Mouse (Mus musculus): ENCODE measurements at regions not wholly inside any gene's neighbourhood (a gene's known extent, or its start where the extent isn't known, plus 50 kb on each side); places are given as distances from the start of the nearest gene placed in this dataset.

DNA sequence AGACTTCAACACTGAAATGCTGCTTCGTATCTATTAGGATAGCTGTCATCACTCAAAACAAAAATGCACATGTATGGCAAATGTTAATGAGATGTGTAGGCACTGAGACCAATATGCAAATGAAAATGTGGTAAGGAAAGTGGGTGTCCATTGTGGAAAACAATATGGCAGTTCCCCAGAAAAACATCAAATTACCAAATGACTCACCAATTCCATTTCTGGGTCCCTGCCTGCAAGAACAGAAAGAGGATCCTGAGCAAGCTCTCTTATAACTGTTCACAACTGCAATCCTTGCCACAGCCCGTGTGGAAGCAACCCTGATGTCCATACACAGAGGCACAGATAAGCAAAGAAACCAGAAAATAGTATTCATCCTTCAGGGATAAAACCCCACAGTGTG lies 442.0 kb downstream of the Defb40 start:
- TF ChIP-seq CTCF (conservative IDR thresholded peaks at IDR 0.05), result no peak
- no peak overlapping the region for H3K4me3 ChIP-seq
- no peak overlapping the region for H3K27ac ChIP-seq
- peak in 1 of 2 experiments; percentile 52 for DNase-seq (ENCODE audit: low spot score in 2 of 2)

GRCm38 (mm10) chr8:18528120-18528519 lies 449.9 kb downstream of the Defb40 start:
- DNase-seq (ENCODE audit: low spot score in 2 of 2), result no peak
- Histone ChIP-seq H3K27ac (no peak overlapping the region), H3K4me3 (no peak overlapping the region)
- no peak for TF ChIP-seq CTCF (conservative IDR thresholded peaks at IDR 0.05)

- no peak for DNase-seq (ENCODE audit: low spot score in 2 of 2)
- Histone ChIP-seq H3K27ac (no peak overlapping the region), H3K4me3 (no peak overlapping the region)
- peak; percentile 69 for TF ChIP-seq CTCF (conservative IDR thresholded peaks at IDR 0.05)
Observed at GRCm38 (mm10) chr8:18512409-18512808, 465.6 kb downstream of the Defb40 start.

GRCm38 (mm10) chr8:18506158-18507022 lies 471.7 kb downstream of the Defb40 start:
- peak; percentile 47 to 60 for DNase-seq (ENCODE audit: low spot score in 2 of 2)
- H3K27ac ChIP-seq, result no peak overlapping the region
- H3K4me3 ChIP-seq, result no peak overlapping the region
- no peak for TF ChIP-seq CTCF (conservative IDR thresholded peaks at IDR 0.05)

GRCm38 (mm10) chr8:18490620-18491019 lies 487.4 kb downstream of the Defb40 start:
- Histone ChIP-seq H3K27ac (no peak overlapping the region), H3K4me3 (no peak overlapping the region)
- no peak for TF ChIP-seq CTCF (conservative IDR thresholded peaks at IDR 0.05)
- no peak for DNase-seq (ENCODE audit: low spot score in 2 of 2)

- DNase-seq (ENCODE audit: low spot score in 2 of 2), result no peak
- TF ChIP-seq CTCF (conservative IDR thresholded peaks at IDR 0.05), result no peak
- Histone ChIP-seq H3K27ac (no peak overlapping the region), H3K4me3 (no peak overlapping the region)
Observed at GRCm38 (mm10) chr8:18480081-18480480, 498.0 kb downstream of the Defb40 start.

DNA sequence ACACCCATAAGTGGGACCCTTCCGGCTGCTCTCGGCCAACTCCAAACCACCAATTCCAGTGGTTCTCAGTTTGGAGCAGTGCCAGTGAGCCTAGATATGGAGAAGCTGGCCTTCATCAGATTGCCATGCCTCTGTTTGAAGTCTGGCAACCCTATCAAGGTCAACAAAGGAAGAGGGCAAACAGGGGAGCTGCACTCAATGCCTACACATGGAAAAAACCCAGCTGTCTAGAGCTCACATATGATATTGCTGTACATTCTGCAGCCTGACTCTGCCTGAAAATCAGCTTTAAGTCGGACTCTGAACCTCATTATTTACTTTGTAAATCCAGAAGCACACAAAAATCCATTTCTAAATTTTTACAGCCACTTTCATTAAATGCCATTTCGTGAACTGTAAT lies 499.9 kb downstream of the Defb40 start:
- Histone ChIP-seq H3K4me3 (no peak overlapping the region), H3K27ac (no peak overlapping the region)
- no peak for TF ChIP-seq CTCF (conservative IDR thresholded peaks at IDR 0.05)
- DNase-seq (ENCODE audit: low spot score in 2 of 2), result no peak

DNA sequence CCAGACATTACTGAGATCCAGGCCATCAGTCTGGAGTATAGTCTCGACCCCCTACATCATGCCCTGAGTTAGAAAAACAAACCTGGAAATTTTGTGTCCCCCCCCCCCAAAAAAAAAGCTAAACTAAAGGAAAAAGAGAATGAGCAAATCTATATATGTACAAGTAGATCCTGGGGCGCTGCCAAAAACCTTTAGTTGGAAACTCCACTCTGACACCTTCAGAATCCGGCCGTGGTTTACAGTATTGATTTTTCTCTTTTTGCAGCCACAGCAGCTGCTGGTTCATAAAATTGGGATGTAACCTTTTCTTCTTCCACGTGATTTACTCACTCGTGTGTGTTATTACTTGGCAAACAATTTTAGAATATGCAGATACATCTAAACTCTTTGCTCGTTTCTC lies 510.5 kb downstream of the Defb40 start:
- no peak for DNase-seq (ENCODE audit: low spot score in 2 of 2)
- Histone ChIP-seq H3K27ac (no peak overlapping the region), H3K4me3 (no peak overlapping the region)
- TF ChIP-seq CTCF (conservative IDR thresholded peaks at IDR 0.05), result no peak

DNA sequence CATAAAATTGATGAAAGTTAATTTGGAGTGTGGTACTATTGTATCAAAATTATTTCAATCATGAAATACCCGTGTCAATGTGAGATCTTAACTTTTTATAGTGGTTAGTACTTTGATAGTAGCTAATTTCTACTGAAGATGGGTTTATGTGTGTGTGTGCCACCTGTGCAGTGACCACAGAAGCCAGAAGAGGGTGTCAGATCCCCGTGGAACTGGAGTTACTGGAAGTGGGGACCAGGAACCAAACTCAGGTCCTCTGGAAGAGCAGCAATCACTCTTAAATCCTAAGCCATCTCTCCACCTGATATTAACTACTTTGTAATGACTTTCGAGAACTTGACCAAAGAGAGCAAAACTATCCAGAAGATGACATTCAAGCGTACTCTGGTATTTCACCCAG lies 517.4 kb downstream of the Defb40 start:
- H3K4me3 ChIP-seq, result no peak overlapping the region
- peak; percentile 12; the same call in 1 of the 2 replicates for TF ChIP-seq CTCF (conservative IDR thresholded peaks at IDR 0.05)

DNA sequence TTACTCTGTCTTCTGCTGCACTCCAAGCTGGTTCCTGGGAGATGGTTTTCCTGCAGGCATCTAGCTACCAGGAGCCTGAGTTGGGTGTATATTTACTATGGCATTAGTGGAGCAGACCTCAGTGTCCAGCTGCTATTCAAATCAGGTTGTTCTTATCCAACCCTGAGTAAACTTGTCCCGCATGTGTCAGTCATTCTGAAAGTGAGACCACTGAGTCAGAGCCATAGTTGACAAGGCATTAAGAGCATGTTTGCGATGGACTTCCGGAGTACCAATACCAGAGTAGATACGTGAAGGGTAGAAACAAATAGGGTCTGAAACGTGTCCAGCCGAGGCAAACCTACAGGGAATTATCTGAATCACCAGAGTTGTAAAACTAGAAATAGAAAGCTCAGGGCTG lies 520.6 kb downstream of the Defb40 start:
- no peak for TF ChIP-seq CTCF (conservative IDR thresholded peaks at IDR 0.05)
- no peak for DNase-seq (ENCODE audit: low spot score in 2 of 2)

More for the DNA sequence above, 517.4 kb downstream of the Defb40 start:
- no peak overlapping the region for H3K27ac ChIP-seq
- DNase-seq (ENCODE audit: low spot score in 2 of 2), result no peak

GRCm38 (mm10) chr8:18449015-18449414 lies 529.0 kb downstream of the Defb40 start:
- Histone ChIP-seq H3K27ac (no peak overlapping the region), H3K4me3 (no peak overlapping the region)
- DNase-seq (ENCODE audit: low spot score in 2 of 2), result peak in 1 of 2 experiments; percentile 5
- TF ChIP-seq CTCF (conservative IDR thresholded peaks at IDR 0.05), result no peak

More for the DNA sequence above, 520.6 kb downstream of the Defb40 start:
- Histone ChIP-seq H3K4me3 (no peak overlapping the region), H3K27ac (no peak overlapping the region)

DNA sequence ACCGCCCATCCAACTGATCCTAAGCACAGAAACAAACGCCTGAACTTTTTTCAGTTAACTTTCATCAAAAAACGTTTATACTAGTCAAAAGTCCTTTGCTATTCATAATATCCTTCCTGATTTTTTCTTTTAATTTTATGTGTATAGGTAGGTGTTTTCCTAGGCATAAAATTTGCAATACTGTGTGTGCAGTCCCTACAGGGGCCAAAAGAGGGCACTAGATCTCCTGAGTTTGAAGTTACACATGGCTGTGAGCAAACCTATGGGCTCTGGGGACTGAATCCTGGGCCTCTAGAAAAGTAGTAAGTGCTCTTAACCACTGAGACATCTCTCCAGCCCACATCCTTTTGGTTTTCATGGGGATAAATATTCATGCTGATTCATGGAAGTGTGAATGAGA lies 535.8 kb downstream of the Defb40 start:
- Histone ChIP-seq H3K27ac (no peak overlapping the region), H3K4me3 (no peak overlapping the region)
- no peak for DNase-seq (ENCODE audit: low spot score in 2 of 2)
- peak; percentile 29 for TF ChIP-seq CTCF (conservative IDR thresholded peaks at IDR 0.05)

DNA sequence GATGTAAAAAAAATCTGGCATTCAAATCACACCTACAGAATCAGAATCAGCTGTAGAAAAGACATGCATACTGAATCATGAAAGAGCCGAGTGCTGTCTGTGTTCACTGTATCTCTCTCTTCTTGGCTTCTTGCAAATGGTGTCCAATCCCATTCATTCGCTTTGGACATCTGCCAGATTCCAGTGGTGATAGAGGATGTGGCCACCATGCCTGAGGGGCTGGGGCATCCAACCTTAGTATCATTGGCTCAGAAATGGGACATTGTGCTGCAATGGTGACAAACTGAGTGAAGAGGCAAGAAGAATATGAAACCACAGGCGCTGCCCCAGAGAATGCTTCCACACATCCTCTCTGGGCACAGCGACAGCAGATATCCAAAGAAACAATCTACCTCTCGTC lies 555.2 kb downstream of the Defb40 start:
- Histone ChIP-seq H3K4me3 (no peak overlapping the region), H3K27ac (no peak overlapping the region)
- TF ChIP-seq CTCF (conservative IDR thresholded peaks at IDR 0.05), result no peak
- no peak for DNase-seq (ENCODE audit: low spot score in 2 of 2)

DNA sequence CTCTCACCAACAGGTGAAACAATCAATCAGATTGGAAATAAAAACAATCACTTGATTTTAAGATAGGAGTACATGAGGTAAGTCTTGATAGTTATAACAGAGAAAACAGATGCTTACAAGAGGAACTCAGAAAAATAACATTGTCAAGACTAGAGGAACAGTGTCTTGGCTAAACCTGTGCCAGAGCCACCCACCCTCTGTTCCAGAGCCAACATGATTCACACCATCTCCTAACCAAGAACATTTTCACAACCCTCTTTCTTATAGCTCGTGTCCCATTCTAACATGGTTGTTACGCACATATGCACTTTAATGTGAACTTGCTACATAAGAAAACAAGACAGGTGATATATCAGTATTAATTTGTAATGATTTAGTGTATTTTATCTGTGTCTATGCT lies 565.6 kb downstream of the Defb40 start:
- Histone ChIP-seq H3K27ac (no peak overlapping the region), H3K4me3 (no peak overlapping the region)
- DNase-seq (ENCODE audit: low spot score in 2 of 2), result peak in 1 of 2 experiments; percentile 15
- no peak for TF ChIP-seq CTCF (conservative IDR thresholded peaks at IDR 0.05)

Measured in layer of hippocampus, adult 2 months (tissue).